ENCODE assay signal across 9 mouse cellular contexts in genomic region chr12:80014598-80014983, GRCm38 (mm10).
DNase-seq lines count a peak whose midpoint lies in the region; ATAC-seq lines count a peak whose summit lies in the region.
"Had no signal": no experiment of that assay in that cellular context is flagged by ENCODE, and none has a peak within 500 bp of the region (broad histone marks: within the 10 kb centered on the region; RNA-seq: fewer than 3 reads in every experiment).

No protein-coding gene starts in this region.

- H3K4me1 ChIP-seq in kidney, embryonic 16.5 days (ENCODE audit: insufficient read depth, low read length) = peaks cover 53% of the 10 kb centered on the region
- peaks cover 11% of the 10 kb centered on the region; the same call in 1 of the 2 replicates for H3K4me1 ChIP-seq in forebrain, embryonic 11.5 days (replicated peaks; ENCODE audit: control insufficient read depth, insufficient read depth, low read length)
- peaks cover 37% of the 10 kb centered on the region for H3K4me1 ChIP-seq in limb, embryonic 12.5 days (replicated peaks)
- H3K4me1 ChIP-seq in neural tube, embryonic 12.5 days = peaks cover 15% of the 10 kb centered on the region

- H3K27ac ChIP-seq in kidney, embryonic 16.5 days (ENCODE audit: low read length) = peak overlapping the region; percentile 89
- no peak overlapping the region for H3K27ac ChIP-seq in forebrain, embryonic 11.5 days (ENCODE audit: low read depth, low read length)
- H3K27ac ChIP-seq in limb, embryonic 12.5 days = peak overlapping the region; percentile 87
- 0 out of 2 replicates have a peak overlapping the region, but pooled peaks have one; percentile 7 for H3K27ac ChIP-seq in neural tube, embryonic 12.5 days

- DNase-seq in kidney, adult 8-10 months = no peak
- DNase-seq in forebrain, embryonic 11.5 days (ENCODE audit: low spot score) = no peak
- no peak for DNase-seq in embryo, embryonic 10.5 days (ENCODE audit: low spot score)
- no peak for DNase-seq in urinary bladder, adult 18-20 months (ENCODE audit: low spot score in 2 of 2)
- no peak for DNase-seq in ovary, postnatal 10 days (ENCODE audit: low spot score)
- DNase-seq: cerebellum, adult 11 months had no signal

- ATAC-seq in kidney, embryonic 16.5 days (ENCODE audit: low FRiP score, low TSS enrichment) = no peak
- no peak for ATAC-seq in forebrain, embryonic 11.5 days (replicated peaks; ENCODE audit: low FRiP score)
- 0 out of 2 replicates have a peak, but pooled peaks have one; percentile 45 for ATAC-seq in limb, embryonic 12.5 days (ENCODE audit: insufficient number of reproducible peaks, insufficient read depth, low FRiP score, low TSS enrichment, low read depth)
- no peak for ATAC-seq in neural tube, embryonic 12.5 days (ENCODE audit: low FRiP score, low read depth)

- WGBS in kidney, embryonic 16.5 days = 39% methylated on average over 7 of the region's 7 CpGs
- 79% methylated on average over 7 of the region's 7 CpGs for WGBS in forebrain, embryonic 11.5 days
- 56% methylated on average over 7 of the region's 7 CpGs for WGBS in limb, embryonic 12.5 days
- 70% methylated on average over 7 of the region's 7 CpGs for WGBS in neural tube, embryonic 12.5 days

- H3K9me3 ChIP-seq in kidney, embryonic 16.5 days (ENCODE audit: low read length) = no peaks in the 10 kb centered on the region
- no peaks in the 10 kb centered on the region for H3K9me3 ChIP-seq in forebrain, embryonic 11.5 days (ENCODE audit: control insufficient read depth, low read length)
- H3K9me3 ChIP-seq in limb, embryonic 12.5 days = no peaks in the 10 kb centered on the region
- no peaks in the 10 kb centered on the region for H3K9me3 ChIP-seq in neural tube, embryonic 12.5 days

- H3K36me3 ChIP-seq in kidney, embryonic 16.5 days (ENCODE audit: insufficient read depth, low read length) = no peaks in the 10 kb centered on the region
- no peaks in the 10 kb centered on the region for H3K36me3 ChIP-seq in forebrain, embryonic 11.5 days (ENCODE audit: control insufficient read depth, insufficient read depth, low read length)
- H3K36me3 ChIP-seq in limb, embryonic 12.5 days = no peaks in the 10 kb centered on the region
- no peaks in the 10 kb centered on the region for H3K36me3 ChIP-seq in neural tube, embryonic 12.5 days

- H3K27me3 ChIP-seq in kidney, embryonic 16.5 days (ENCODE audit: insufficient read depth, low read length) = no peaks in the 10 kb centered on the region
- no peaks in the 10 kb centered on the region for H3K27me3 ChIP-seq in forebrain, embryonic 11.5 days (ENCODE audit: control insufficient read depth, insufficient read depth, low read length)
- H3K27me3 ChIP-seq in limb, embryonic 12.5 days = no peaks in the 10 kb centered on the region
- no peaks in the 10 kb centered on the region for H3K27me3 ChIP-seq in neural tube, embryonic 12.5 days (replicated peaks)

- H3K4me2 ChIP-seq in kidney, embryonic 16.5 days (replicated peaks; ENCODE audit: low read depth, low read length) = peak overlapping the region; percentile 31
- no peak overlapping the region for H3K4me2 ChIP-seq in forebrain, embryonic 11.5 days (ENCODE audit: low read depth, low read length, severe bottlenecking)
- peak overlapping the region; percentile 13 for H3K4me2 ChIP-seq in limb, embryonic 12.5 days
- peak overlapping the region; percentile 45 for H3K4me2 ChIP-seq in neural tube, embryonic 12.5 days (replicated peaks)

- no peak overlapping the region for H3K4me3 ChIP-seq in kidney, embryonic 16.5 days (ENCODE audit: low read length)
- no peak overlapping the region for H3K4me3 ChIP-seq in forebrain, embryonic 11.5 days (ENCODE audit: low read depth, low read length)
- H3K4me3 ChIP-seq in limb, embryonic 12.5 days (replicated peaks) = no peak overlapping the region
- H3K4me3 ChIP-seq in neural tube, embryonic 12.5 days = no peak overlapping the region

- H3K9ac ChIP-seq in kidney, embryonic 16.5 days (replicated peaks; ENCODE audit: low read length) = peak overlapping the region; percentile 42
- H3K9ac ChIP-seq in forebrain, embryonic 11.5 days (ENCODE audit: low read length) = 0 out of 2 replicates have a peak overlapping the region, but pooled peaks have one; percentile 2
- H3K9ac ChIP-seq in limb, embryonic 12.5 days (replicated peaks) = no peak overlapping the region
- no peak overlapping the region for H3K9ac ChIP-seq in neural tube, embryonic 12.5 days

Comparison
In these comparisons a context has a peak if more than half of its experiments do, and no peak if none do; other contexts are left out.
1. H3K9ac ChIP-seq: peak in kidney, embryonic 16.5 days (single experiment) and forebrain, embryonic 11.5 days (single experiment); none in limb, embryonic 12.5 days (single experiment) and neural tube, embryonic 12.5 days (single experiment).